Mouse (Mus musculus) retina, embryonic 14.5 days (tissue): Measurements from ENCODE around the gene Gbx2.

Experiments used
- DNase-seq: peaks from one replicate; pipeline ENCODE4 v3.0.0-alpha.2; 2015; ENCODE audit warnings: low spot score

The Gbx2 gene

DNA sequence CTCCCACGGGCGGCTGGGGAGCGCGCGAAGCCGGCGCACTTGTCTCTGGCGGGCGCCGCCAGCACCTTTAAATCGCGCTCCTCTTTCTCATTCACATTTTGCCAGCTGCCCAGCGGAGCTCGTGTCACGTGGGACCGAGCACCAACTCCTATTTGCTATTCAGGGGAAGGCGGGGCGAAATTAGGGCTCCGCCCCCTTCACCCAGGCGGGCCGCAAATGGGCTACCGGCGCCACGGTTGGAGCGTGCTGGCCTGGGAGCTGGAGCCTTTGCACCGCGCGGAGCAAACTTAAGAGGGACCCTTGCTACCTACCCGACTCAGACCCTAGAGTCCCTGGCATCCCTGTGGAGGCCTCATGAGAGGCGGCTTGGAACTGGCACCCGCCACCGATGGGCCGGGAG, at the start of gene Gbx2:
Gene Gbx2, minus strand, starts transcription at position 60 of the 400 bp plus-strand sequence.
- DNase-seq = peak; percentile 82

DNA sequence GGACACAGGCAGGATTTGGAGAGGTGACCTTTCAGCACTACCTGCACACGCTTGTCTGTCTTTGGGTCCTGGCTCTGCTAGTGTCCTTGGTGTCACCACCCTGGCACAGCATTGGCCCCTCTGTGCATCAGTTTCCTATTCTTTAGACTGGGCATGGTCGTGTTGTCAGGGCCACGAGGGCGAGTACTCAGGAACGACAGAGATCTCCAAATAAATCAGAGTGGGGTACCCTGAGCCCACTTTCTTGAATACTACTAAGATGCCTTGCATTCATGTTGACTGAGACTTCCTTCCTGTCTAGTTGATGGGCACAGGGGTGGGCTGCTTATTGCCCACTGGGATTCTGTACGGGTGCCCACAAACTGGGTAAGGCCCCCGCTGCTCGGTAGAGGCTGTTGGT, 46.3 kb upstream of the Gbx2 start:
- no peak for DNase-seq

DNA sequence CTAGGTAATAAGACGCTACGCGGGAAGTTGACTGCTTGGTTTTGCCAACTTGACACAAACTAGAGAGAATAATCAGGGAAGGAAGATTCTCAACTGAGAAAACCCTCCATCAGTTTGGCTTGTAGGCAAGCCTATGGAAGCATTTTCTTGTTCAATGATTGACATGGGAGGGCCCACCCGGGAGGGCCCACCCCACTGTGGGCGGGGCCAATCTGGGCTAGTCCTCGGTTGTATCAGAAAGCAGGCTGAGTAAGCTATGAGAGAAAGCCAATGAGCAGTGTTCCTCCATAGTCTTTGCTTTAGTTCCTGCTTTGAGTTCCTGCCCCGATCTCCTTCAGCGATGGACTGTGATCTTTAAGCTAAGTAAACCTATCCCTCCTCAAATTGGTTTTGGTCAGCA, 45.4 kb upstream of the Gbx2 start:
- no peak for DNase-seq

DNA sequence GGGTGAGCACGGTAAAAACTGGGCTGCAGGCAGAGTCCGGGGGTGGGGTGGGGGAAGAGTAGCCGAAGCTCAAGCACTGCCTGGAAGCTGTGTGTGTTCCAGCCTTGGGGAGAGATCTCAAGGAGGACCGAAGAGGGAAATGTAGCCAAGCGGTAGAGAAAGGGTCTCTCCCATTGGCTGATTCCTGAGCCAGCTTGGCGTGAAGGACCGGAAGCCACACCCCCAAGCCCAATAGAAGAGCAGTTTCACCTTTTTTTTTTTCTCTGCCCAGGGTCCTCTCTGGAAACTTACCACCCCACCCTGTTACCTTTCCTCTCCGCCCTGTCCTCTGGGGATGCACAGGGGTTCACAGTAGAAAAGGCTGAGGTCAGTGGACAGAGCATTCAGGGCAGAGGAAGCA, 43.6 kb upstream of the Gbx2 start:
- DNase-seq = no peak

DNA sequence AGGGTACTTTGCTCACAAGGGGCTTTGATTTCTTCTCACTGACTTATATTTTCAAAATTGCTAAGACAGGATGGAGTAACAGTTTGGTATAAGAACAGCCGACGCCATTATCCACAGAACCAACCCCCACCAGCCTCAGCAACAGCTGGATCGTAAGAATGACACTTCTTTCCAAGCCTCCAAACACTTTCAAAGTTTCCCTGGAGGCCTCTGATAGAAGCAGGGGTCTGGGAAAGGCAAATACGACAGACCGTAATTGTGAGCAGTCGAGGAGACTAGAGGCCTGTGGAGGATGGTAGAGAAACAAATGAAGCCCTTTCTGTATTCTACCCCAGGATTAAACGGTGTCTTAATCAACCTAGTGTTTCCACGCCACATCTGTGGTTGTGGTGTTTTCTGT, 40.9 kb upstream of the Gbx2 start:
- no peak for DNase-seq

DNA sequence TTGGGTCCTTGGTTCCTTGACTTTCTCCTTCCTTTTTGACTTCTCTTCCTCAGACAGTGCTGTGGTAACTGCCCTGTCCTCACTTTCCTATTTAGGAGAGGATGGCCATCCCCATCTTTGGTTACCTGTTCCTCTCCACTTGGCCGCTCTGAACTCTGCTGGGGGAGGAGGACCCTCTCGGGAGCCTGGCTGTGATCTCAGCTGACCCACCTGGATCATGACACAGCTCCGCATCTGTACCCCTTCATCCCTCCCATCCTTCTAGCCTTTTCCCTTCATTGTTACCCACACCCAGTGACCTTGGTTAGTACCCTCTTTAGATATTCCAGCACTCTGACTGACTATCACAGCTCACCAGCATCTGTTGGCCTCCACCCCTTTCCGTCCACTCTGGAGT, 38.7 kb upstream of the Gbx2 start:
- no peak for DNase-seq

DNA sequence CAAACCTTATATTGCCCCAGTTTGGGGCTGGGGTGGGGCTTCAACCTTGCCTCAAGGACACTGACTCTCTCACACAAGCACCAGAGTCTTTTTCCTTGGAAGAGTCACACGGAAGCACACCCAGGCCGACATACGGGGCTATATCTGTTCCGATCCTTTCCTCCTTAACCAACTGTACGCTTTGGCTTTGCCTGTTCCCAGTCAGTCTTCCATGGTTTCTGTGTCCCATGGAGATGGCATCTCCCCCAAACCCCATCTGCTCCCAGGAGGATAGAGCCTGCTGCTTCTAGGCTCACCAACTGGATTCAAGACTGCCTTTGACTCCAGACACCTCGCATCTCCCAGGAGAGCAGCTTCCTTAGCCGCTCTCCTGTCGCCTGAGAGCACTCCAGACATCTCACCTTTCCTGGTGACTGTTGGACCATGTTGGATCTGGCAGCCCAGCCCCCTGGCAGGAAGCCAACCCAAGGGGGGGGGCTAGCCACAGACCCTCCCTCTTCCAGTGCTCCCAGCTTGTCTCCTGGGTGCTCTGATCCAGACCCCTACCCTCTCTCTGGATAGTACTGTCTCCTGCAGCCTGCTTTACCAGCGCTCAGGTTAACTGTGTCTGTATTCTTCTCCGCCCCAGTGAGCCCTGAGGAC, 38.2 kb upstream of the Gbx2 start:
- DNase-seq = no peak

DNA sequence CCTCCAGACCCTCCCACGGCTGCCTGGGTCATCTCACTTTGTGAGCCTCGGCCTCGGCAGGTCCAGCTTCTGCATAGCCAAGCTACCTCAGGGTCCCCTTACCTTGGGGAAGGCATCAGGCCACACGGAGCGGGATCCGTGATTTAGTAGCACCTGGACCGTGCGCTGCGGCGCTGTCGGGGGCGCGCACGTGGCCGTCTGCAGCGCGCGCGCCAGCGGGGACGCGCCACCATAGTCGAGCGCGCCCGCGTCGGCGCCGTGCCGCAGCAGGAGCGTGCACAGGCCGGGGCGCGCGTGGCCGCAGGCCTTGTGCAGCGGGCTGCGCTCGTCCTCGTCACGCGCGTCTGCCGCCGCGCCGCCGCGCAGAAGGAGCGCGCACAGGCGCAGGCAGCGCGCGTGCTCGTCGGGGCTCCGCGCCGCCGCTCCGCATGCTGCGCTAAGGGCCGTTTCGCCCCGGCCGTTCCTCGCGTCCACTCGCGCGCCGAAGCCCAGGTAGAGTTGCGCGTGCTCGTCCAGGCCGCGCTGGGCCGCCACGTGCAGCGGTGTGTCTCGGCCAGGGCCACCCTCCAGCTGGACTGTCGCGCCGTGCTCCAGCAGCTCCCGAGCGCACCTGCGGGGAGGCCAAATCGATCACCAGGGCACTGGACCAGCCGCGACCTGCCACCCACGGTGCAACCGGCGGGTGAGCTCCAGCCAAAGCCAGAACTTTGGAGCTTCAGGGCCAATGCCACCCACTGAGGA, 37.3 kb upstream of the Gbx2 start:
- peak; percentile 50 for DNase-seq

DNA sequence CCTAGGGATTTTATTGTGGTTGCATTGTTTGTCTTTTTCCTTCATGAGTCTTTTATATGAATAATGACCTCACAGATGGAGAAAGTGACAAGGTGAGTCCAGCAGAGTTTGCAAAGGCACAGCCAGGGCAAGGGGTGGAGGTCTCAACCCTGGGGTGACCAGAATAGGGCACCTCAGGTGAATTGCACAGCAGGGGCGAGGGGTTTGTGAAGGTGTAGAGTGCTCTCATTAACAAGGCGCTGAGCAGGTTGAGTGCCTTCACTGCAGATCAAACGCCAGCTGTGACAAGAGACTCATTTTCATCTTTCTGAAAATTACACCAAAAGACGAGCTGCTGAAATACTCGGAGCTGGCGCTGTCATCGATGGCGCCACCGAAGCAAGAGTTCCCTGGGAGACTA, 36.6 kb upstream of the Gbx2 start:
- DNase-seq = peak; percentile 8

DNA sequence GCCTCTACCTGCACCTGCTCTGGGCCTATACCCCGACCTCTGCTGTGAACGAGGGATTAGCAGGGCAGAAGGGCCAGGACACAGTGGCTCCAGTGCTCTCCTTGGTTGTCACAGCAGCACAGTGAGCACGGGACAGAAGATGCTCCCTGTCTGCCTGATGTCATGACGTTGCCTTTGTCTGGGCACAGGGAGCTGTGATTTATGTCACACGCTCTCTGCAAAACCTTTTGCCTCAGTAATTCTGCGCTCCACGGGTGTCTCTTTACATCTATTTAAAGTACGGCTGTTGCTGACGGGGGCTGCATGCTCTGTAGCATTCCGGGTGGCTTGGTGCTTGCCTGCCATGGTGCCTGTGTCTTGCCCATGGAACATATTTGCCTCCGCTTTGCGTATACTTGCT, 33.4 kb upstream of the Gbx2 start:
- DNase-seq = peak; percentile 5

DNA sequence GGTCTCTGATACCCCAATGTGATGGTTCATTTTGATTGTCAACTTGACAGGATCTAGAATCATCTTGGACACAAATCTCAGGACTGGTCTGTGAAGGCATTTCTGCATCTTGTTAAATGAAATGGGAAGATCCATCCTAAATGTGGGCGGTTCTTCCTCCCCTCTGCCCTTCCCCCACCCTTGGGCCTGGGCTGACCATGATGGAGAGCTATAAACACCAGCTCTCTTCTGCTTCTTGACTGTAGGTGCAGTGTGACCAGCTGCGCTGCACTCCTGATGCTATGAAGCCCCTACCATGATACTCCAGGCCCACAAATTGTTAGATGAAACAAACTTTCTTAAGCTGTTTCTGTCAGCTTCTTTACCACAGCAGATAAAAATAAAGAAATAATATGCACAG, 32.3 kb upstream of the Gbx2 start:
- no peak for DNase-seq

DNA sequence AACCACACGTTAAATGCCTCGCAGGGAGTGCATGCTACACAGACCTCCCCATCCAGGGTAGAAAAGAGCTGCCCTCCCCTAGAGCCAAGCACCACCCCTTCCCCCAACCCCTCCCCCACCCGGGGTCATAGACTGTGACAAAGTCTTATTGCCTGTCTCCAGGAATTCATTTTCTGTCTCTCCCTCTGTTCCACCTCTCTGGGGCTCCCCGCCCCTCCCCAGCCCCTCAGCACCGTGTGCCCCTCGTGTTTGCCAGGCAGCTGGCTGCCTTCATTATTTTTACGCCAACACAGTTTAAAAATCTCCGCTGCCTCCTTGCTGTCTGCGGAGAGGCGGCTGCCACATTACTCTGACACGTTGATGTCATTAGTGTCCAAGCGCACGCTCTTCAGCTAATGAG, 31.1 kb upstream of the Gbx2 start:
- peak; percentile 29 for DNase-seq

DNA sequence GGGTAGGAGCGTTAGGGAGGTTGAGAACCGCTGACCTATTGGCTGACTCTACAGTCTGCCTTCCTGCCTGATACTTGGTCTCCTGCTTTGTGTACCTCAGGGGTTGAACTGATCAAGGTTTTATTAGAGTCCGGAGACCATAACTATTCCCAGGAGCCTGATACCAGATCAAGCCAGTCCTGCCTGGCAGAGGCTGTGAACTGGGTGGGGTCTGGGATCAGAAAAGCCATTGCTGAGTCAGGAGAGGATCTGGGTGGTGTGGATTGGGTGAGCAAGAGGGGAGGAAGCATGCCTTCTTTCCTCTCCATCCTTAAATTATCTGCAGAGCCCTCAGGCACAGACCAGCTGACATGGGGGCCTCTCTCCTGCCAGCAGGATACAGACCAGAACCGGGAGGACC, 28.4 kb upstream of the Gbx2 start:
- no peak for DNase-seq

DNA sequence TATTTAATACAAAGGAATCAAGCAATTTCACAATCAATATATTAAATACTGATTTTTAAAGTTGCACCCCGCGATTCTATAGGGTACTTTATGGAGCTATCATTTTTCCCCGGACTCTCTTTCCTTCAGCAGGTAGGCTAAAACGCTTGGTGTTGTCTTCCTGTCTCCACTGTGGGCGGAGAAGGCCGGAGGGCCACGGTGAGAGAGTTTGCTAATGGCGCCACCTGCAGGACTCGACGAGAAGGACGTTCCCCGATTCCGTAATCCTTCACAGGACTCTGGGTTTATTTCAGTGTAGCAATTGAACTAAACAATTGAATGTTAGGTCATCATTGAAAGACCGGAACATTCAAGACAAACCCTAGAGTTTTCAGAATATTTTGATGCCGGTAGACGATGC, 12.2 kb upstream of the Gbx2 start:
- peak; percentile 91 for DNase-seq

DNA sequence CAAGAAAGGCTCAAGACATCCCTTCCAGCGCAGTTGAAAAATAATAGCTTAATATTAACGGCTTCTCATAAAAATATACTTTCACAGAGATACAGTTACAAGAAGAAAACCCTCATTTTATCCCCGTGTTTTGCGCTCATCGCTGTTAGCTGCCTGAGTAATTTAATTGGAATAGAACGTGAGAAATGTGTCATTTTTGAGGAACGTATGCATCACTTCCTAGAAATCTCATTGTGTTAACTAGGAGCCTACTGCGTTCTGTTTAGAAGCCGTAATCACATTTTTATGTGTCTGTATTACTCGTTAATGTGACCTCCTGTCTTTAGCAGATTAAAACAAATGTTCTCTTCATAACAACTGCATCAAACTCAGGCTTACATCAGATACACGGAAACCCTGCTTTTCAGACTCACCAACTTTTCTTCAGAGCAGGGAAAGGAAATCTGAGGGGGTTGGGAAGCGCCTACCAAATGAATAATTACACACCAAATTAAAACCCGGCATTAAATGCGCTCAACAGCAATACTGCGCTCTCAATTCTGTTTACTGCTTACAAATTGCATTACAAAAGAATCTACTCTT, 11.5 kb upstream of the Gbx2 start:
- DNase-seq = no peak

DNA sequence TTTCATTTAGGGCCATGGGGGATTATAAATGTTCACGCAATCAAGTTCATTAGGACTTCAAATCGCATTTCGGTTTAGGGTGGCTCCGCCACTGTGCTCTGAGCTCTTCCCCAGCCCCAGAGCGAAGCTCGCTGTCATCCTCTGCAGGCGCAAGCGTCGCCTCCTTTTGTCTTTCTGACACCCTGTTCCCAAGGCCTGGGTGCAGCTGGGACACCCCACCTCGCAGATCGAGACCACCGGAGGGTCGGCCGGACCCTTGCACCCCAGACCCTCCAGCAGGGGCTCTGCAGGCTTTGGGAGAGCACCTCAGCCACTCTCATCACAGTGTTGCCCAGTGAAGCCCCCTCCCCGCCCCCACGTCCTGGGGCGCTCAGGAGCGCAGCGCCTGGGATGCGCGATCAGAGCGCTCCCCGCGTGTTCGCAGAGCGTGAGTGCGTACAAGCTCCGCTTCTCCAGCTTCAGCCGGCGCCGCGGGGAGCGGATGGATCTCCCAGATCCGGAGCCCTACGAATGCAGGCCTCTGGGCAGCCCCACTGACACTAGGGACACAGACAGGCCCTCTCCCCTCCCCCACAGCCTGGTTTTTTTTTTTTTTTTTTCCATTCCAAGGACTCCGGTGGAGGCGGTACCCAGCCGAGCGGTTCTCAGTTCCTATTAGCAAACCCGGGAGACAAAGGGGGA, 10.9 kb upstream of the Gbx2 start:
- DNase-seq = peak; percentile 69

DNA sequence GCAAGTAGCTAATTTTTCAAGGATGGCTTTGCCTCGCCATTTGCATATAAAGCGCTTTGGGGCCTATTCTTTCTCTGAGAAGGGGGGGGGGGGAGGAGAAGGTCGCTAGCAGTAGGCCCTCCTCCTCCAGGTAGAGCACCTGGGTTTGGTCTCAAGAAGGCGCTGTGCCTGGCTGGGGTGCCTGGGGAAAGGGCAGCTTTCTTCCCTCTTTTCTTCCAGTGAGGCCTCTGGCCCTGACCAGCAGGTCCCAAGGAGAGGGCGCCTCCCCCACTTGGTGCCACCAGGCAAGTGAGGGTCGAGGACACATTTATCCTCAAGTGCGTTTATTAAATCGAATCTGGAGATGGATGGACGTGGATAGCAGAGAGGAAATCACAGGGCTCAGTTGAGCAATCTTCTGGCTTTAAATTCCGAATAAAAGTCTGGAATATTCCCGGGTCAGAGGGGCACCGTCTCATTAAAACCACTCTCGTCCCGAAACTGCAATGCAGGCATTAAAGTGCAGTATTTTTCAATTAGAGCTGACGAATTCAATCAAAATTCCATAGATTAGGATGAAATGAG, 10.1 kb upstream of the Gbx2 start:
- no peak for DNase-seq

DNA sequence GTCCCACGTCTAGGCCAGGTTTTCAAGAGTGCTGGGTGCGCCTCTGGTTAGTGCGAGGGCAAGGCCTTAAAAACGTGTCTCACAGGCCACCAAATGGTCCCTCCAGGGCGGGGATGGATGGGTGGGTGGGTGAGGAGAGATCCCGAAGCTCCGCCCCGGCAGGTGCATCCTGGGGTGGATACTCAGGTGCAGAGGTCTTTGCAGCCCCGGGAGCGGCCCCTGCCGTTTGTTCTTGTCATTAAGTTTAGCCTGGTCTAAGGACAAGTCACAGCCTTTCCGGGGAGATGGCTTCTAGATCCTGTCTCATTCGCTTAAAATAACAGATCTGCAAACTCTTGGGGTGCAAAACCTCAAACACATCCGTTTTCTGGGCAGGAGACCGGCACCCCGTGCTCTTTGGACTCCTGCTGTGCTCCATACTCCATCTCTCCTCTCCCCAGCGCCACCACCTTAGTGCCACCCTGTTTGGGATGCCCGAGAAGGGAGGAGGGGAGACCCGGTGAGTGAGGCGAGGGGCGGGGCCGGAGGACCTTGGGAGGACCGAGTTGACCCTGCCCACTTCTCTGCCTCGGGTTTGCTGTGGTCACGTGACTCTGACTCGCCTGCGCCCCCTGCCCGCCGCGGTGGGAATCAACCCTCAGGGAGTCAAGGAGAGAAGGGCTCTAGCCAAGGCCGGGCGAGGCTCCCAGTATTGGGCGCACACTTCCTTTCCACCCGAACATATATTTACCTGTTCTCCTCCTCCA, 9.2 kb upstream of the Gbx2 start:
- peak; percentile 84 for DNase-seq

DNA sequence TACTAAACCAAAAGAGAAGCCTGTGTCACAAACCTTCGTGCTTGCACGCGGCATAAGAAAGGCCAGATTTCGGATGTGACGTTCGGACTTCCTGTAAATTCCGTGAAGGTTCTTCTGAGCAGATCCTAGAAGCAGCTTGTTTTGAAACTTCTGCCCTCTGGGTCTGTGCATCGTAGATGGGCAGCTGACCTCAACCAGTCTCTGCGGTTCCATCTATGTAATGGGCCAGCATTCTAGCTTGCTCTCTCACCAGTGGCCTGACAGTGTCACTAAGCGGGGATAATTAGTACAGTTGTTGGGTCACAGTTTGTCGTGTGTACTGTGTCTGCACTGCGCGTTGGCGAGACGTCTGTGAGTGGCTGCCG, 8.6 kb upstream of the Gbx2 start:
- DNase-seq = no peak

DNA sequence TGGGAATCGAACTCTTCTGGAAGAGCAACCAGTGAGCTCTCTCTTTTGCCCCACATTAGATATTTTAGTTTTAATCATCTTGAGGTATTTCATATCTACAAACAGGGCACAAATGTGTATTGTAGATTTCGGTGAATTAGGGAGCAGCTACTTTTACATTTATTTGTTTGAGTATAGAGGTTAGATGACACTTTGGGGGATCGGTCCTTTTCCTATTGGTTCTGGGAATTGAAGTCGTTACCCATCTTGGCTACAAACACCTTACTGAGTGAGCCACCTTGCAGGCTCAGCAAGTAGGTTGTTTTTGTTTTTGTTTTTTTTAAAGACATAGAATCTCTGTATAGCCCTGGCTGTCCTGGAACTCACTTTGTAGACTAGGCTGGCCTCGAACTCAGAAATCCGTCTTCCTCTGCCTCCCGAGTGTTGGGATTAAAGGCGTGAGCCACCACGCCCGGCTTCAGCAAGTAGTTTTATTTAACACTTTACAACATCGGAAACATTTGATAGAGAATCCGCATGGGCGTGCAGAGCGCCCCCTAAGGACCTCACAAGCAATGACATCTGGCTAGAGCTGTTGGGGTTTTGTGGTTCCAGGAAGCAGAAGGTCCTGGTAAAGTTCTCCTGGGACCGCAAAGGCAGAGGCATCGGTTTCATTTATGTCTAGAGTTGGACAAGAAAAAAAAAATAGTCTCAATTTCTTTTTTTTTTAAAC, 8.1 kb upstream of the Gbx2 start:
- DNase-seq = peak; percentile 61
